Mouse (Mus musculus) left cerebral cortex, postnatal 25 days (tissue): Measurements from ENCODE around the gene Plcl2. TPM values are rescaled to one million over a fixed set of nuclear protein-coding genes. Genes with fewer than 3 reads are reported as not detected.
"Not testable (repeated sequence)": the region's sequence is repeated elsewhere in the genome, so short reads cannot be mapped to it uniquely, and the experiment has no call there.

Experiments used
- DNase-seq, 2 experiments: peaks; one replicate each; pipeline ENCODE4 v3.0.0; 2022; ENCODE audit warnings: low spot score in 2 of 2, mixed read lengths in 1 of 2
- intact Hi-C: fragments of 180-260 bp; cut with DNase I; formaldehyde crosslinking; loops from one replicate; pipeline ENCODE4 v1.15.1; 2025
- total RNA-seq, 2 experiments: library from RNA; stranded (reverse); gene quantifications; 2 replicates each; pipeline ENCODE4 v1.2.3; 2021

The Plcl2 gene
- total RNA-seq, 2 experiments from 2014 or later: 84.0 to 85.2 TPM

GRCm38 (mm10) chr17:50587941-50588340 is 78.7 kb downstream of the Plcl2 start:
- DNase-seq: no peak
- intact Hi-C loops: no loop called here

DNA sequence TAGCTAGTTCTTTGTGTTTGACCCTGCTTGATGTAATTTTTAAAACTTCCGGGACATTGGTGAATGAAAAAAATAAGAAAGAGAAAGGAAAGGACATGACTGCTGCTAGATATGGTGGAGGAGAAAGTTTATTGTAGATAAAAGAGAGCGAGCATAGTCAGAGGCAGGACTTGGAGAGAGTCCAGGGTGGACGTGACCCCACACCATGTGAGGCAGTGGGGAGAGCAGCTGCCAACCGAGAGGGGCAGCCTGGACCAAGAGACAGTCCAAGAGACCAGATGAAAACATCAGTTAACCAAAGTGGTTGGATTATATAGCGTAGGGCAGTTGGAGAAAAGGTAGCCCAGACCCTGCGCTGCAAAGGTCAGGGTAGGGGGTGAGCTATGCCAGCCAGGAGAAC is 91.0 kb downstream of the Plcl2 start:
- no peak for DNase-seq
- intact Hi-C loops: no loop called here

DNA sequence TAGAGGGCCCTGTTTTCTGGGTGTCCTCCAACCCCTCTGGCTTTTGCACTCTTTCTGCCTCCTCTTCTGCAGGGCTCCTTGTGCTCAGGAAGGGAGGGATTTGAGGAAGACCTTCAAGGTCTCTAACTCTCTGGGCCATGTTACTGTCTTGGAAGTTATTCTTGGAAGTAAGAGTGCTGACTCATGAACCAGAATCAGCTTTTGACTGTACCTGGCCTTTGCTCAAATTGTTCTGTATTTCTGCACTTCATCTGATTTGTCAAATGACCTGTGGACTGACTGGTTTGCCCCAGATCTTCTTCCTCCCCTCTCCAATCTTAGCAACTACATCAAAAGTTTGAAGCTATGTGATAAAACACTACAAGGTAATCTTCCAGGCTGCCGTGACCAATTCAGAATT is 91.5 kb downstream of the Plcl2 start:
- no peak for DNase-seq
- intact Hi-C loops: no loop called here

DNA sequence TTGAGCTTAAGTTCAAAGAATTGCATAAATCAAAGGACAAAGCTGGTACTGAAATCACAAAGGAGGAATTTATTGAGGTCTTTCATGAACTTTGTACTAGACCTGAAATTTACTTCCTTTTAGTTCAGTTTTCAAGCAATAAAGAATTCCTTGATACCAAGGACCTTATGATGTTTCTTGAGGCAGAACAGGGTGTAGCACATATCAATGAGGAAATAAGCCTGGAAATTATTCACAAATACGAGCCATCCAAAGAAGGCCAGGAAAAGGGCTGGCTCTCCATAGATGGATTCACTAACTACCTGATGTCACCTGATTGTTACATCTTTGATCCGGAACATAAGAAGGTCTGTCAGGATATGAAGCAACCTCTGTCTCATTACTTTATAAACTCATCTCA is 97.7 kb downstream of the Plcl2 start:
- intact Hi-C loops: no loop called here
- DNase-seq: no peak

GRCm38 (mm10) chr17:50609908-50610307 is 100.7 kb downstream of the Plcl2 start:
- no peak for DNase-seq
- intact Hi-C loops: no loop called here

DNA sequence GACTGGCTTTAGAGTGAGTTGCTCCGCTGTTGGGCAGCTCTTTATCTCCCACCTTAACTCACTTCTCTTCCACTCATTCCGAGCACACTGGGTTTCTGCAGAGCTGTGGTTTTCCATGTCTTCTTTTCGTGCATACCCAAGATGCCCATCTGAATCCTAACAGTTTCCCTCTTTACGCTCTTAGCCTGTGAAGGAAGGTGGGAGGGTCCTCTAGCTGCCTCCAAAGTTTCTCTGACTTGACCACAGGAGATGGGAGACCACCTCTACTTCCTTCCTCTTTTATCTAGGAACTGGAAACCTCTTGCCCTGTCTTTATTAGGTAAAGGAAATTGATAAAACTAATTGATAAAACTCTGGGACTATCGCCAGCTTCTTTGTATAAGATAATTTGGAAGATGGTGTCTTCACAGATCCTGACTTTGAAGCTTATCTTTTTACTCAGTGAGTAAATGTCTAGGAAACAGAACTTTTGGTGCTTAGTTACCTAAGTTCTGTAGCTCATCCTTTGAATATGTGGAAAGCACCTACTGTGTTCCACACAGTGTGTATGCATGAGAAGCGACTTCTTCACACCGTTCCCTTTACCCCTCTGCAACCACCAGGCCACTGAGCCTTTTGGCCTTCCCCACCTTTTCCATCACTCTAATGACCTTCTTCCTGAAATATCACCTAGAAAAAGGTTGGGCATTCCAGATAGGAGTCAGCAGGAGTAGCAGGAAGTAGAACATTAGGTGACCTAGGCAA is 111.8 kb downstream of the Plcl2 start:
- intact Hi-C loops: no loop called here
- DNase-seq: no peak

DNA sequence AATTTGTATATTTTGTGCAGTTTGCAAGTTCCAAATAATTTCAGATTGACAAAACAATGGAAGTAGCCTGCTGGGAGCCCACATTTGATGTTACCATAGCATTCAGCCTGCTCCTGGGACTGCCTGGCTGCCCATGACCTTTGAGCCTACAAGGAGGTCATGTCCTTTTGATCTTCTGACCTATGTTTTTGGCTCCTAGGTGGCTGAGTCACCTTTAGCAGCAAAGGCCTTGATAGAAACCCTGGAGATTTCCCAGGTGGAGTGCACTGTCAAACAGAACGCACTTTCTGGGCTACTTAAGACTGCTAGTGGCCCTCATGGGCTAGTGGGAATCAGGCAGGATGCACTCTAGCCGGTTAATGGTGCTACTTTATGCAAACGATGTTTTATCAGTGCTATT is 112.8 kb downstream of the Plcl2 start:
- no peak for DNase-seq
- intact Hi-C loops: no loop called here

DNA sequence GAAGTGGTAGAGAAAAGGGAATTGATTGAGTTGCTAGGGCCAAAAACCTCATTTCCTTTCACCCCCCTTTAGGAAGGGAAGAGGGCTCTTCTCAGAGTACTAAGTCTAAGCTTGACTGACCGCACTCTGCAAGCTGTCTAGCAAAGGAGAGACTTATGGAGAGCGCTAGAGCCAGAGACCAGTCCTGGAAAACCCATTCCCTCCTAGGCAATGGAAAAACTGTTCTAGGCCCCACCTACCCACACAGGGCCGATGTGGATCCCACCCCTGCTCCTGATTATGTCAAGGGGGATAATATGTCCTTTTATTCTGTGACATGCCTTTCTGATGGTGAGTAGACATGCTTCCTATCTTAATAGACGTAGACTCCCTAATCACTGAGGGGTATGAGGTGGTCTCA is 116.4 kb downstream of the Plcl2 start:
- intact Hi-C loops: loop anchor here (5.0 kb wide), 2 partner anchors 213 to 333 kb away; partner anchors contain the start of gene Dazl
- no peak for DNase-seq

DNA sequence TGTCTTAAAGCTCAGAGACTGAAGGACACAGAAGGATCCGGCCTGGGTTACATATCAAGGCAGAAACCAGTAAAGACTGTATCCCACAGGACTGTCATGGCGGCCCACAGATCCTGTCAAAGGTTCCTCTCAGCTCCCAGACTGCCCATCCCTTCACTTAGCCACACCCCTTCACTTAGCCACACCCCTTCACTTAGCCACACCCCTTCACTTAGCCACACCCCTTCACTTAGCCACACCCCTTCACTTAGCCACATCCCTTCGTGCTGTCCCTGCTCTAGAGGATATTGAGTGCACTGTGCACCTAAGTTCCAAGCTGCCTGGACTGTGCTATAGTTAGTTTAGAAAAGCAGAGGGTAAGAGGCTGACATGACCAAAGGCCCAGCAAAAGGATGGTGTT is 118.5 kb downstream of the Plcl2 start:
- DNase-seq: no peak
- intact Hi-C loops: loop anchor here (5.0 kb wide), 2 partner anchors 215 to 335 kb away; partner anchors contain the start of gene Dazl

DNA sequence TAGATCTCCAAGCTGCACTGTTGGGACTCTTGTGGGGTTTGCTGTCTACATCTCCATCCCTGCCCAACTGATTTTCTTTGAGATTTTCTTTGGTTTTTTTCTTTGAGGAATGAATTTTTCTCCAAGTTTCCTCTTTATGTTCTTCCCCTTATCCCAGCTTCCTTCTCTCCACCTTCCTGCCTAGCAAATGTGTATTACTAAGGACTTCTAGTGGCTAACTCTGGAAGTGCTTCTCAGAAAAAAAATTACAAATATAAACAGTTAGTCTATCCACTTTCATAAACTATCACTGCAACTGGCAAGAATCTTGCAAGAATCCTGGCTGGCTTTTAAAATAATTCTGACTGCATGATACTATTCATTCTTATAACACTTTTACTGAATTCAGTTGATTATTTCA is 119.5 kb downstream of the Plcl2 start:
- DNase-seq: no peak

DNA sequence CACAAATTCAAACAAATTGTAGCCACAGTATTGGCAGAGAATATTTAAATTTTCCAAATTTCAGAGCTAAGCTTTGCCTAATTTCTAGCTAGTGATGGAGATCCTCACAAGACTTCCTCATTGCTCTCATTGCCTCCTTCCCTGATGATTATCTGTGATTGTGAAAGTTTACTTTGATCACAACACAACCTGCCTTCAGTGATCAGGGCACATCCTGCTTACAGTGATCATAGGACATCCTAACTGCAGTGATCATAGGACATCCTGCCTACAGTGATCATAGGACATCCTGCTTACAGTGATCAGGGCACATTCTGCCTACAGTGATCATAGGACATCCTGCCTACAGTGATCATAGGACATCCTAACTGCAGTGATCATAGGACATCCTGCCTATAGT is 121.8 kb downstream of the Plcl2 start:
- intact Hi-C loops, DNase-seq: not testable (repeated sequence)

More for the DNA sequence above, 119.5 kb downstream of the Plcl2 start:
- intact Hi-C loops: loop anchor here (5.0 kb wide), 2 partner anchors 216 to 336 kb away; partner anchors contain the start of gene Dazl

- intact Hi-C loops: no loop called here
- no peak for DNase-seq
These were observed 125.0 kb downstream of the Plcl2 start for GRCm38 (mm10) chr17:50634008-50634871.

DNA sequence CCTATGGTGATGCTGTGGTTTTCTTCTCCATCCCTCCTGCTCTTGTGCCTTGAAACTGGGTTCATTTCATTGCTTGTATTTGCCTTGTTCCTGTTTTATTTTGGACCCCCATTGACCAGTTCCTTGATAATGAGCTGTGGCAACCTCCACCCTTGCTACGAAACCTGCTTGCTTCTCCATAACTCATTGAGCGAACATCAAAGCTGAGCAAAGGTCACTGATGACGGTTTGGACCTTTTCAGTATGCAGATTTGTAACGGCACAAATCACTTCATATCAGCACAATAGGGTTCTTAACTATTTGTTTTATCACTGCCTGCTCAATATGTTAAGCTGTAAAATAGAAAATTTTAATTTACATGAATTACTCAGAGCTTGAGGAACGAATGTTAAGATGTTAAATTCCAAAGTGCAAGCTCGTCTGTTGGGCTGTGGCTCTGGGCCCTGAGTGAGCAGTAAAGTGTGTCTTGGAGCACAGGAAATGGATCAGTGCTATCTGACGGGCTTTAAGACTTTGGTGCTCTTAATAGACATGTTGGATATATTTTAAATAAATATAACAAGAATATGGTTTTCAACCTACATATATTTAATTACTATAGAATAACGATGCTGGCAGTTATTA is 126.9 kb downstream of the Plcl2 start:
- DNase-seq: no peak
- intact Hi-C loops: no loop called here

DNA sequence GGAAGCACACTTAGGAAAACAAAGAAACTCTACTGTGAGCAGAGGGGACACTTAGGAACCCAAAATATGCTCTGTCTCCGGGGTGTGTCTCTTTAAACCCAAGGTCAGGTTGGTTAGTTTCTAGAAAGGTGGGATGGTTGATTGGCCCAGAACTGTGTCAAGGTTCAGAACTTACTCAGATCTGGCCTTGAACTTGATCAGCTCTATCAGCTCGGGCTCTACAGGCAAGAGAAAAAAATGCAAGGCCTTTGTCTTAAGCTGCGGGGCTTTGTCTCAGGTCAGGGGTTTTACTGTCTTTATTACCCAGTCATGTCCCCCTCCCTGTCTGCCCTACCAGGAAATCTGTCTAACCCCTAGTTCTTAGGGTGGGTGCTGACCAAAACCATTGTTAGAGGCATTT is 129.6 kb downstream of the Plcl2 start:
- DNase-seq: no peak
- intact Hi-C loops: no loop called here

GRCm38 (mm10) chr17:50641076-50641610 is 131.9 kb downstream of the Plcl2 start:
- intact Hi-C loops: loop anchor here (5.0 kb wide), 4 partner anchors 41 to 249 kb away; no protein-coding TSS in a partner anchor
- DNase-seq: peak in 1 of 2 experiments; percentile 59

DNA sequence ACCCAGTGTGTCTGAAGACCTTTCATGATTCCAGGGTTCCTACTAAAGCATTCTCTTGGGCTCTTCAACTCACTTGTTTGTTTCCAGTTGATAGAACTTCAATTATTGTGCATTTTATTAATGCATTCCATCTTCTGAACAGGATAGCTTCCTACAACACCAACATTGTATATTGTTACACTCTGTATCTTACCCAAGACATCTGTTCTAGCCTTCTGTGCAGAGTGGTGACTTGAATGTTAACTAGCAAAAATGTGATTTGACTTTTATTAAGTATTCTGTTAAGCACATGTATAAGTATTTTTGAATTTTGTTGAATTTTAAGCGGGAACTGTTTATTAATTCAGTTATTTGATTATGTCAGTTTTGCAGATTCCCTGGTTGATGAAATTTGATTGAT is 132.7 kb downstream of the Plcl2 start:
- DNase-seq: no peak
- intact Hi-C loops: loop anchor here (2.0 to 5.0 kb wide), 5 partner anchors 40 to 250 kb away; no protein-coding TSS in a partner anchor

GRCm38 (mm10) chr17:50643356-50643755 is 134.2 kb downstream of the Plcl2 start:
- intact Hi-C loops: loop anchor here (2.0 to 5.0 kb wide), 5 partner anchors 39 to 251 kb away; no protein-coding TSS in a partner anchor
- DNase-seq: peak in 1 of 2 experiments; percentile 82

- intact Hi-C loops: loop anchor here (2.0 to 5.0 kb wide), 5 partner anchors 38 to 252 kb away; no protein-coding TSS in a partner anchor
These were observed 134.8 kb downstream of the Plcl2 start for GRCm38 (mm10) chr17:50643989-50644388.

GRCm38 (mm10) chr17:50648141-50648540 is 138.9 kb downstream of the Plcl2 start:
- intact Hi-C loops, DNase-seq: not testable (repeated sequence)

More at GRCm38 (mm10) chr17:50643989-50644388, 134.8 kb downstream of the Plcl2 start:
- no peak for DNase-seq
